Mouse (Mus musculus) forelimb bud, embryonic 11.5 days (tissue): ENCODE data around the gene Olfr512.

Experiments
- DNase-seq: peaks from one replicate; pipeline ENCODE4 v3.0.0-alpha.2; 2012; ENCODE audit warnings: low read depth, low spot score

The Olfr512 gene

DNA sequence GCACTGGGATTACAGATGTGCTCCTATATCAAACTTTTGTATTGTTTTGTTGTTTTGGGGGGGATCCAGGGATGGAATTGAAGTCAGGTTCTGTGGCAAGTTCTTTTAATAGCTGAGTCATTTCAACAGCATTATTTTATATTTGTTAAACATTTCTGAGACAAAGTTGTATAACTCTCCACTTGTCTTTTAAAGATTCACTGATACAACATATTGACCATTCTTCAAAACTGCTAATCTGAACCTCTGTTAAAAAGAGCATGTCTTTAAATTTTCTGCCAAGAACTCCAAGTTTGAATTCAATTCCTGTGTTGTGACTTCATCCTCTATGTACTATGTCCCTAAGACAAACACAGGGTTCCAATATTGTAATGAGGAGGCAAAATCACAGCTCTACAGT is at the start of gene Olfr512:
TSS of gene Olfr512 (plus strand) at position 301 of the 400 bp plus-strand sequence.
- no peak for DNase-seq

DNA sequence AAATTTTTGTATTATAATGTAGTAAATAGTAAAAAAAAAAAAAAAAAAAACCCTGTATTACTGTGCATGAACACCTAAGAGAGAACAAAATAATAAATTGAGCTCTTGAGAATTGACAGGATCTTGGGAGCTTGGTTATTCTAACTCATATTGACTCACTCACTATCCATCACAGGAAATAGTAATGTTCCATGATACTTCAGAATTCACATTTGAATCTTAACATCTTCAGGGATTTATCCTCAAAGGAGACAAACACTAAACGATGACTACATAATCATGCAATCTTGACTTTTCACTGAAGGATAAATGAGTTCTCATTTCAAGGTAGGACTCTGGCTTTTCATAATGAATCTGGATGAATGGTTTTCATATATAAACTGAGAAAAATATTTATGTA is 47.0 kb upstream of the Olfr512 start, which contains the start of gene Olfr510:
TSS of gene Olfr510 (plus strand) at position 301 of the 400 bp plus-strand sequence.
- DNase-seq, result no peak

DNA sequence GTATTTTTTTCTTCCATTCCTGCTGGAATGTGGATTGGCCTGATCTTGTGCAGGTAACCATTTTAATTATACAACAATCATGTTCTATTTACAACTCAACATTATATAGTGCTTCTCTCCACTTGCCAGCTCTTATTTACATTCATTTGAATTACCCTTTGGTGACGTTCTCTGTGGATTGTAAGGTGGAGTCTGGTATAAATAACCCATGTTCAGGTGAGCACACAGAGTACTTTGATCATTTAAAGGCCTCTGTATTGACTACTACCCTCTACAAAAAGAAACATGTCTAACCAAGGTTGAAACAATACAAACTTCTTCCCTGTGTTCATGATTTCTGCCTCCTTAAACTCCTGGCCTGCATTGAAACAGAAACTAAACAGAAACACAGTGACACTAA is 42.1 kb upstream of the Olfr512 start:
- no peak for DNase-seq

DNA sequence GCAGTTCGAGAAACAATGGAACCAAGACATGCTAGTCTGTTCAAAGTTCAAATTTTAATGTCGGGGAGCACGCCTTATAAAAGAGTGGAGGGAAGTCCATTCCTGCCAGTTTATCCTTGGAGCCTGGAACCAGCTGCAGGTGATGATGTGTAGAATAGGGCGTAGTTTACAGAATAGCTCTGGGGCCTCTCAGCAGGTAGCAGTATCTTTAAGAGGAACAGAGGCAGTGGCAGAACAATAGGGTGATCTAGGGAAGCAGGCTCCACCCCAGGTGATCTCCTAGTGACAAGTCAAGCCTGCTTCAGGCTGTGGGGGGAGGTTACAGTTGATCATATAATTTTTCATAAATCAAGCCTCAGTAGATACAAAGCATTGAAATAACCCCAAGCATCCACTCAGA is 34.2 kb upstream of the Olfr512 start:
- DNase-seq, result no peak

- DNase-seq, result no peak
These were observed 37.6 kb downstream of the Olfr512 start, which contains the start of gene Olfr513 for GRCm38 (mm10) chr7:108750673-108751072. Olfr513 (plus strand) TSS chr7:108750973.

- peak; percentile 28 for DNase-seq
These were observed 47.3 kb downstream of the Olfr512 start for GRCm38 (mm10) chr7:108760411-108760810.
